Mouse (Mus musculus): ENCODE data around the gene Zfp566. TPM values are rescaled to one million over a fixed set of nuclear protein-coding genes. Genes with fewer than 3 reads are reported as not detected.

Zfp566 gene
- total and polyA plus RNA-seq, 3 experiments = 4.9 to 9.1 (median 6.5) TPM

GRCm38 (mm10) chr7:30090970-30091585 lies 751 bp upstream of the Zfp566 start:
- DNase-seq (ENCODE audit: extremely low read depth) = peak; percentile 72
- in situ Hi-C loops (cut with MboI; ENCODE audit: low pct_ligation_motif_present, low pct_unique_long_range_greater_than_20kb, low sequenced_read_pairs) = no loop called here

GRCm38 (mm10) chr7:30089405-30089804 lies 922 bp downstream of the Zfp566 start:
- in situ Hi-C loops (cut with MboI; ENCODE audit: low pct_ligation_motif_present, low pct_unique_long_range_greater_than_20kb, low sequenced_read_pairs) (no loop called here), dilution Hi-C loops (cut with MboI; ENCODE audit: extremely low pct_ligation_motif_present, extremely low pct_unique_long_range_greater_than_20kb, low sequenced_read_pairs) (no loop called here)
- peaks cover 2% of the 10 kb centered on the region for H3K9me3 ChIP-seq (replicated peaks; ENCODE audit: low read length)
- peaks cover 9% of the 10 kb centered on the region; the same call in 1 of the 2 replicates for H3K79me2 ChIP-seq (replicated peaks; ENCODE audit: control insufficient read depth, extremely low read depth, insufficient read depth, poor library complexity, severe bottlenecking)
- TF ChIP-seq POLR2A (IDR thresholded peaks at IDR 0.05; ENCODE audit: low read depth, low read length) (no peak), RCOR1 (conservative IDR thresholded peaks at IDR 0.05; ENCODE audit: low read depth, low read length) (no peak), RAD21 (IDR thresholded peaks at IDR 0.05; ENCODE audit: low read depth, low read length) (no peak), NELFE (IDR thresholded peaks at IDR 0.05; ENCODE audit: low read depth, low read length) (no peak)
- H3K27ac ChIP-seq (ENCODE audit: insufficient read depth, low read depth) = no peak overlapping the region
- peak overlapping the region; percentile 69 to 94 (median 78) for H3K4me3 ChIP-seq (replicated peaks in 1 of 3; ENCODE audit: low read depth in 2 of 3, low read length in 2 of 3, poor library complexity in 1 of 3)
- peak overlapping the region; percentile 92 for H3K4me2 ChIP-seq (ENCODE audit: insufficient read depth, low read depth, poor library complexity, severe bottlenecking)
- H3K27me3 ChIP-seq (replicated peaks) = no peaks in the 10 kb centered on the region
- H3K4me1 ChIP-seq (ENCODE audit: control insufficient read depth in 1 of 2, insufficient read depth in 2 of 2) = peaks cover 9 to 29% of the 10 kb centered on the region in 2 experiments; a peak in 3 of 4 replicates
- H3K36me3 ChIP-seq (replicated peaks in 1 of 2; ENCODE audit: control insufficient read depth in 1 of 2, insufficient read depth in 1 of 2, low read length in 1 of 2) = peaks cover 13 to 28% of the 10 kb centered on the region in 2 experiments
- no peak for DNase-seq (ENCODE audit: extremely low read depth)
- peak overlapping the region; percentile 53 for H3K9ac ChIP-seq (ENCODE audit: insufficient read depth, low read depth)

More at GRCm38 (mm10) chr7:30090970-30091585, 751 bp upstream of the Zfp566 start:
- TF ChIP-seq SMC3 (IDR thresholded peaks at IDR 0.05; ENCODE audit: low read depth, low read length) (peak; percentile 52), ETS1 (conservative IDR thresholded peaks at IDR 0.05; ENCODE audit: low read depth, low read length) (no peak), SIN3A (IDR thresholded peaks at IDR 0.05; ENCODE audit: low read length) (peak; percentile 21; the same call in 1 of the 2 replicates), CTCF (conservative IDR thresholded peaks at IDR 0.05 in 1 of 2, IDR thresholded peaks at IDR 0.05 in 1 of 2; ENCODE audit: low read depth in 2 of 2, low read length in 2 of 2) (peak; percentile 53 to 75; a peak in 3 of 4 replicates), POLR2A (IDR thresholded peaks at IDR 0.05; ENCODE audit: low read depth, low read length) (no peak), HCFC1 (IDR thresholded peaks at IDR 0.05; ENCODE audit: low read depth, low read length) (peak; percentile 55; the same call in 1 of the 2 replicates), MAFK (IDR thresholded peaks at IDR 0.05; ENCODE audit: insufficient replicate concordance, low read length) (peak; percentile 91; the same call in 1 of the 2 replicates), RAD21 (IDR thresholded peaks at IDR 0.05; ENCODE audit: low read depth, low read length) (peak; percentile 61), TCF12 (IDR thresholded peaks at IDR 0.05; ENCODE audit: low read depth, low read length) (no peak), MAZ (IDR thresholded peaks at IDR 0.05; ENCODE audit: low read depth, low read length) (no peak), USF2 (conservative IDR thresholded peaks at IDR 0.05; ENCODE audit: low read depth, low read length) (no peak), TBP (conservative IDR thresholded peaks at IDR 0.05; ENCODE audit: low read depth, low read length) (no peak), IRF4 (IDR thresholded peaks at IDR 0.05; ENCODE audit: low read depth, low read length) (0 out of 2 replicates have a peak, but pooled peaks have one; percentile 20)
- Histone ChIP-seq H3K27me3 (replicated peaks) (no peaks in the 10 kb centered on the region), H3K9me3 (replicated peaks; ENCODE audit: low read length) (no peaks in the 10 kb centered on the region), H3K4me1 (ENCODE audit: control insufficient read depth in 1 of 2, insufficient read depth in 2 of 2) (peaks cover 10 to 33% of the 10 kb centered on the region in 2 experiments), H3K27ac (ENCODE audit: insufficient read depth, low read depth) (peak overlapping the region; percentile 87), H3K9ac (ENCODE audit: insufficient read depth, low read depth) (peak overlapping the region; percentile 21), H3K36me3 (replicated peaks in 1 of 2; ENCODE audit: control insufficient read depth in 1 of 2, insufficient read depth in 1 of 2, low read length in 1 of 2) (peaks cover 3 to 11% of the 10 kb centered on the region in 2 experiments), H3K79me2 (replicated peaks; ENCODE audit: control insufficient read depth, extremely low read depth, insufficient read depth, poor library complexity, severe bottlenecking) (peaks cover 13% of the 10 kb centered on the region), H3K4me3 (replicated peaks in 1 of 3; ENCODE audit: low read depth in 2 of 3, low read length in 2 of 3, poor library complexity in 1 of 3) (peak overlapping the region; percentile 47 to 78 (median 69)), H3K4me2 (ENCODE audit: insufficient read depth, low read depth, poor library complexity, severe bottlenecking) (peak overlapping the region; percentile 65)
- dilution Hi-C loops (cut with MboI; ENCODE audit: extremely low pct_ligation_motif_present, extremely low pct_unique_long_range_greater_than_20kb, low sequenced_read_pairs) = no loop called here

Data from CH12.LX (cell line).